Mouse (Mus musculus) kidney, embryonic 14.5 days (tissue): ENCODE data around the gene Wdr26. TPM values are rescaled to one million over a fixed set of nuclear protein-coding genes. Genes with fewer than 3 reads are reported as not detected.
A peak's percentile ranks its signal among the peaks of the same experiment; 100 is the strongest.

Experiments
- ATAC-seq: fragments of 200-750 bp; cut with Nextera tagmentation; 2 replicates; pipeline ENCODE4 v1.8.0; 2017; ENCODE audit warnings: moderate number of reproducible peaks, mild to moderate bottlenecking, moderate TSS enrichment, moderate library complexity; ENCODE audit not compliant: low FRiP score, low TSS enrichment
- H3K27ac ChIP-seq: fragments of 300-500 bp; sonication (generic); 2 replicates; pipeline ENCODE4 v1.5.1; 2014; ENCODE audit warnings: low read depth, mild to moderate bottlenecking, low read length, moderate library complexity, mixed read lengths
- H3K27me3 ChIP-seq: fragments of 300-500 bp; sonication (generic); 2 replicates; pipeline ENCODE4 v1.6.1; 2014; ENCODE audit warnings: mild to moderate bottlenecking, low read length; ENCODE audit not compliant: control insufficient read depth, insufficient read depth
- H3K36me3 ChIP-seq: fragments of 300-500 bp; sonication (generic); 2 replicates; pipeline ENCODE4 v1.6.1; 2014; ENCODE audit warnings: low read length, mixed read lengths; ENCODE audit not compliant: control insufficient read depth, insufficient read depth
- H3K4me1 ChIP-seq: fragments of 300-500 bp; sonication (generic); 2 replicates; pipeline ENCODE4 v1.6.1; 2014; ENCODE audit warnings: low read length, mixed read lengths; ENCODE audit not compliant: control insufficient read depth, insufficient read depth
- H3K4me2 ChIP-seq: fragments of 300-500 bp; sonication (generic); replicated peaks from 2 replicates; pipeline ENCODE4 v1.6.1; 2014; ENCODE audit warnings: low read depth, mild to moderate bottlenecking, low read length
- H3K4me3 ChIP-seq: fragments of 300-500 bp; sonication (generic); 2 replicates; pipeline ENCODE4 v1.5.1; 2014; ENCODE audit warnings: mild to moderate bottlenecking, low read length
- H3K9ac ChIP-seq: fragments of 300-500 bp; sonication (generic); 2 replicates; pipeline ENCODE4 v1.6.1; 2014; ENCODE audit warnings: low read depth, mild to moderate bottlenecking, low read length, moderate library complexity
- H3K9me3 ChIP-seq: fragments of 300-500 bp; sonication (generic); 2 replicates; pipeline ENCODE4 v1.6.1; 2016; ENCODE audit warnings: low read length; ENCODE audit not compliant: control insufficient read depth
- WGBS: fragments of 180-500 bp; shearing (Covaris S2); extraction: QIAGEN DNeasy Blood & Tissue Kit; methylation state at CpG from one replicate; pipeline ENCODE4 v1.1.7; 2014; 5-methylcytosine and 5-hydroxymethylcytosine counted together
- polyA plus RNA-seq: library from polyadenylated mRNA; unstranded; fragments of >200 nt; fragmentation: Nextera tagmentation; extraction: Ambion mirVana; gene quantifications from 2 replicates; pipeline ENCODE4 v1.2.1, GENCODE M21; 2014

The Wdr26 gene
- 54.5 and 55.9 TPM in 2 replicates for polyA plus RNA-seq

DNA sequence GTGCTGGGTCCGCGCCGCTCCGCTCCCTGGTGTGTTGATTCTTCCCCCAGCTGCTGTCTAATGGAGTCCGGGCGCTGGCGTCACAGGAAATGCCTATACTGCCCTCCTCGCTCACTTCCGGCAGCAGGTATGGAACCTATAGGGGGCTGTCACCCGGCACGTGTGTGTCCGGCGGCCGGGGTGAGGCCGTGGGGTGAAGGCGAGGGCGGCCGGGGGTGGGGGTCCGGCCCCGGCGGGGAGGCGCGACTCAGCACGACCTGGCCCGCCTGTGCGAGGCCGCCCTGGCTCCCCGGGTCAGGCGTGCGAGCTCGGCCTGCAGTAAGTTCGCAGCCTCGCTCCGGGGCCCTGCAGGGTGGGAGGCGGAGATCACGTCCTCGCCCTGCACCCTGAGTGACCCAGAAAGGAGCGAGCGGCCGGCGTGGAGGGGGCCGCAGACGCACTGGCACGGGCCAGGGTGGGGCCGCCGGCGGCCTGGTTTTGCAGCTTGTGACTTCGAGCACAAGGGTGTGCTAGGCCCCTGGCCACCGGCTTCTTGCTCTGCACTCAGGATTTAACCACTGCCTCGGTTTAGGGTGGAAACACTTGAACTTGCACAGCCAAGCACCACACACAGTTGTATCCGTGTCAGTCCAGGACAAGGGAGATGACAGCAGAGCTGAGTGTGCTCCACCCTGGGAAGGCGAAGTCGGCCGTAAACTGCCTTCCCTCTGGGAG, at the start of gene Wdr26:
Wdr26 (minus strand) TSS at position 82 of the 714 bp plus-strand sequence.
- Histone ChIP-seq H3K27me3 (no peaks in the 10 kb centered on the region), H3K36me3 (peaks cover 9% of the 10 kb centered on the region; the same call in 1 of the 2 replicates), H3K4me1 (peaks cover 9% of the 10 kb centered on the region), H3K4me3 (peak within 1 kb of the TSS; percentile 100), H3K27ac (peak within 1 kb of the TSS; percentile 83), H3K4me2 (peak within 1 kb of the TSS; percentile 85), H3K9ac (peak within 1 kb of the TSS; percentile 99), H3K9me3 (no peaks in the 10 kb centered on the region)
- under 1% methylated on average over 49 of the region's 54 CpGs for WGBS
- peak; percentile 96 for ATAC-seq

DNA sequence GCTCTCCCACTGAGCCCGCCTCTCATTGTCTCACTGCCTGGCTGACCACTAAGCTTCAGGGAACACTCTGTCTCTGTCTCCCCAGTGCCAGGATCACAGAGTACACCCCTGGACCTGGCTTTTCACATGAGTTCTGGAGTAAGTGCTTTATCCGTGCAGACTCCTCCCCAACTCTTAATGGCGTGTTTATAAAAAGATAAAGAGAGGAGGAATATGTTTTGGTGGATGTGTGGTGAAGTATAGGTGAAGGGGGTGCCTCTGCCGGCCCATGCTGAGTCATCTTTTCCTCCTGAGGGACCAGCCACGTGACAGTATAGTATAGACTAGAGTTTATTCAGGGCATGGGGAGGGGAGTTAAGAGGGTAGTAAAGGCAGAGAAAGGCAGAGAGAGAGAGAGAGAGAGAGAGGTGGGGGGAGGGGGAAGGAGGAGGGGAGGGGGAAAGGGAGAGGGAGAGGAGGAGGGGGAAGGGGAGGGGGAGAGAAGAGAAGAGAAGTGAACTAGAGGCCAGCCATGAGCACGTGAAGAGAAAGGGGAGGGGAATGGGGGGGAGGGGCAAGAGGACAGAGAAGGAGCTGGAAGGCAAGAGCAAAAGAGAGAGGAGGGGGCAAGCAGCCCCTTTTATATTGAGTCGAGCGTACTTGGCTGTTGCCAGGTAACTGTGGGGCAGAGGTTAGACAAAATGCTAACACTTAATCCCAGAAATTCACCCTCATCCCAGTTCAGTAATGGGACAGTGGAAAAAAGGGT, 49.3 kb upstream of the Wdr26 start:
- H3K27ac ChIP-seq: no peak overlapping the region
- no peak overlapping the region for H3K4me3 ChIP-seq
- 44% methylated on average over 8 of the region's 8 CpGs for WGBS
- no peak for ATAC-seq
- H3K36me3 ChIP-seq: no peaks in the 10 kb centered on the region
- H3K9ac ChIP-seq: no peak overlapping the region
- peaks cover 21% of the 10 kb centered on the region for H3K4me1 ChIP-seq
- no peaks in the 10 kb centered on the region for H3K9me3 ChIP-seq
- no peaks in the 10 kb centered on the region for H3K27me3 ChIP-seq
- no peak overlapping the region for H3K4me2 ChIP-seq

DNA sequence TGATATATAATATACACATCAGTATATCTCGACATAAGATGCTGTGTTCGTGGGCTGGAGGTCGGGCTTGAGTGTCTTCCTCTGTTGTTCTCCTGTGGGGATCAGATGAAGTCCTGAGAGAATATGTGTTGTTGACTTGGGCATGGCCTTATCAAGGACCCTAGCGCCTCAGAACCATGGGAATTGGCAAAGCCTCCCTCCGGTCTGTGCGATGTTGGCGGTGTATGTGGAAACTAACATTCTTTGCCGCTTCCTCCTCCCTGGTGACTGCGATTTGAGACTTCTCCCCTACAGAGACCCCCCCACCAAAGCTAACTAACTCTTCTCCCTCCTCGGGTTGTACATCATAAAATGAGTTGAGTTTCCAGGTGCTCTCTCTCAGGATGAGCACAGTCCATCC, 48.6 kb upstream of the Wdr26 start:
- H3K4me2 ChIP-seq: no peak overlapping the region
- no peaks in the 10 kb centered on the region for H3K36me3 ChIP-seq
- H3K4me3 ChIP-seq: no peak overlapping the region
- no peak for ATAC-seq
- WGBS: 92% methylated on average over 10 of the region's 10 CpGs
- H3K9me3 ChIP-seq: no peaks in the 10 kb centered on the region
- H3K27me3 ChIP-seq: no peaks in the 10 kb centered on the region
- H3K9ac ChIP-seq: no peak overlapping the region
- no peak overlapping the region for H3K27ac ChIP-seq
- peaks cover 25% of the 10 kb centered on the region for H3K4me1 ChIP-seq

DNA sequence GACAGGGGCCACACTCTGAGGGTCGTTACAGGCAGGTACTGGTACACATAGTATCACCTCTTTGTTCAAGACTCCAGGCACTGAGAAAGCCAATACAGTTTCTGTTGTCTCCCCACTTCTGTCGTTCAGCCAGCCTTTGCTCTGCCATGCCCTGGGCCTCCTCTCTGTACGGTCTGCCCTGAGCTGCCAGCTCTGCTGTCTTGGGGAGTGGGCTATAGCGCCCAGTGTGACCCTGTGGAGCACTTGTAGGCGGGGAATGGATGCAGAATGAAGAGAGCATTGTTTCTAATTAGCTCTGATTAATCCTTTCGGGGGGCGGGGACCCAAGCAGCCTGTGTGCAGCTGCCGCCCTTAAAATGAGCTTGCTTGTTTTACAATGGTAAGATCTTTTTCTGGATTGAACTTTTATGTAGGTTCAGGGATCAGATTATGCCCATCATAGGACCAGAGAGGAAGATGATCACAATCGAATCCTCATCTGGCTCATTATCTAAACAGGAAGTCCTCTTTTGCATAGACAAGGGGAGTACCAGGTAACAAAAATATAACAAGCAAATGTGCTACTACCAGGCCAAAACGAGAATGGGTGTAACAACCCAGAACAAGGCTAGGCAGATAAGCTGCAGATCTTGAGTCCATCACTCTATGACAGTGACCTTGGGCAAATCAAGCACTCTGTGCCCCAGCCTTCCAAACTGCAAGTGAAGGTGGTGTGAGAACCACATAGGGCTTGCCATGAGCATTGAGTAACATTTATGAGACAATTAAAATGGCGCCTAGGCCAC, 48.0 kb upstream of the Wdr26 start:
- WGBS: 49% methylated on average over 11 of the region's 11 CpGs
- H3K4me2 ChIP-seq: no peak overlapping the region

DNA sequence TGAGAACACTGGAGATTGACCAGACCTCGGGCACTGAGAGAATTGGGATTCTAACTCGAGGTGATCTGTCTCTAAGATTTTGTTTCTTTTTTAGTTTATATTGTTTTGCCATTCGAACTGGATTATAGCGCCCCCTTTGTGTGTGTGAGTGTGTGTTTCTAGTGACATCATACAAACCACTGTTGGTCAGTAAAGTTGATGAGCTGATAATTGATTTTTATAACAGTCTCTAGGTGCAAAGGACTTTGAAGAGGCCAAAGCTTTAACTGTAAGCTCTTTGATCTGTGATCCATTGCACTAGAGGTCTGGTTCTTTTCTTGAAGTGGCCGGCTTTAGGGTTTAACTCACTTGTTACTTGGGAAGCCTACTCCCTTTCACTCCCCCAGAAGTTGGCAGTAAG, 47.3 kb upstream of the Wdr26 start:
- Histone ChIP-seq H3K4me3 (no peak overlapping the region), H3K9ac (no peak overlapping the region), H3K27me3 (no peaks in the 10 kb centered on the region), H3K4me1 (peaks cover 25% of the 10 kb centered on the region), H3K9me3 (no peaks in the 10 kb centered on the region), H3K27ac (no peak overlapping the region), H3K36me3 (no peaks in the 10 kb centered on the region), H3K4me2 (no peak overlapping the region)
- no peak for ATAC-seq
- 37% methylated on average over 5 of the region's 5 CpGs for WGBS

More for the DNA sequence above, 48.0 kb upstream of the Wdr26 start:
- Histone ChIP-seq H3K4me3 (no peak overlapping the region), H3K27ac (no peak overlapping the region), H3K9me3 (no peaks in the 10 kb centered on the region), H3K9ac (no peak overlapping the region), H3K4me1 (peaks cover 25% of the 10 kb centered on the region), H3K27me3 (no peaks in the 10 kb centered on the region), H3K36me3 (no peaks in the 10 kb centered on the region)
- ATAC-seq: no peak

DNA sequence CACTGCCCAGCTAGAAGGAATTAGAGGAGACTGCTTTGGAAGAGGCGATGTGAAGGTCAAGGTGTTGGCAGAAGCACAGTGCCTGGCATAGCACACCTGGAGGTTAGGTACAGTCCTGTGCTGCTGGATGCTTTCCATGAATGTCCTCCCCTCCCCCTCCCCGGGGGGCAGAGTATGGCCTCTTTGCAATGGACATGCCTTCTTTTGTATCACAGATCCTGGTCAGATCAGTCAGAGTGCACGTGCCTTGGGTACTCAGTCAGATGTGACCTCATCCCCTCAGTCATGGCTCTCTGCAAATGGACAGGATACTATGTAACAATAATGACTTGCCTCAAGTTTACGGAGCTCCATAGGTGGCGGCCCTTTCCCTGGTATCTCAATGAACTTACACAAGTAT, 46.8 kb upstream of the Wdr26 start:
- H3K4me2 ChIP-seq: no peak overlapping the region
- H3K9me3 ChIP-seq: no peaks in the 10 kb centered on the region
- no peak overlapping the region for H3K4me3 ChIP-seq
- 65% methylated on average over 5 of the region's 5 CpGs for WGBS
- H3K27ac ChIP-seq: no peak overlapping the region
- H3K36me3 ChIP-seq: no peaks in the 10 kb centered on the region
- no peaks in the 10 kb centered on the region for H3K27me3 ChIP-seq
- H3K9ac ChIP-seq: no peak overlapping the region
- ATAC-seq: no peak
- peaks cover 25% of the 10 kb centered on the region for H3K4me1 ChIP-seq

DNA sequence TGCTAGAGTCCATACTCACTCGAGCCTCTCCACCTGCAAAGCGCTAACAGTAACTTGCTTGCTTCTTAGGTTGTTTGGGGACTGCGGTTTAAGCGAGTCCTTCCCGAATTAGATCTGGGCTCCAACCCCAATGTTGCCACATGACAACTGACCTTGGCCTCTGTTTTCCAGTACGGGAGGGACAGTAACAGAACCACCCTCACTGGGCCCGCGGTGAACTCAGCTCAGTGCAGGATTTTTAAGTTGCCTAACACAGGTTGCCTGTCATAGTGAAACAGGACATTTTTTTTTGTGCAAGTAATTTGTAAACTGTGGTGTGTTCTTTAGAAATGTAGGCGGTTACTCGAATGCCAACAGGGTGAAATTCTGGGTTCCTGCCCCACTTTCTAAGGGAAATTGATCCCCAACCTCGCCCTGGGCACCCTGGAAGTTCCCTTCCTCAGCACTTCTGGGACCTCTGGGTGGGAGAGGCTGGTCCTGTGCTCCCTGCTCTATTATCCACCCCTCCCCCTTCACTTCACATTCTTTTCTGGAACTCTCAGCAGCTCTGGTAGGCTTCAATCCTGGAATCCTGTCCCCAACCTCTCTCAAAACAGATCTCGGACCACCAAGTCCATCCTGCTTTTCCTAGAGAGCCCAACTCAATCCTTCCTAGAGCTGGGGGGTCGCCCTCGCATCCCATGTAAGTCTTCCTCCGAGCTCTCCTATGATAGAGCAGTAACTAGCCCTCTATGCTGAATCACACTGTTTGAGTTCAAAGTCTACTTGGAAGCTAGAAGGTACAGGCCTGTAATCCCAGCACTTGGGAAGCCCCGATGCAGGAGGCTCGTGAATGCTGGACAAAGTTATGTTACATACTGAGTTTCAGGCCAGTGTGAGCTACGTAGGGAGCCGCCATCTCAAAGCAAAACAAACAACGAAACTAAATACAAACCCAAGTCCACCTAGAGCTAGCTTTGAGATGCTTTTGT, 46.1 kb upstream of the Wdr26 start:
- Histone ChIP-seq H3K36me3 (no peaks in the 10 kb centered on the region), H3K4me1 (peaks cover 25% of the 10 kb centered on the region), H3K9ac (no peak overlapping the region), H3K27me3 (no peaks in the 10 kb centered on the region), H3K4me2 (peak overlapping the region; percentile 86; the same call in 1 of the 2 replicates), H3K4me3 (no peak overlapping the region), H3K27ac (peak overlapping the region; percentile 76; the same call in 1 of the 2 replicates), H3K9me3 (no peaks in the 10 kb centered on the region)
- ATAC-seq: no peak
- 69% methylated on average over 20 of the region's 20 CpGs for WGBS
